Mouse (Mus musculus) heart, adult 11 months (tissue): ENCODE results near the gene Obscn.

Experiments
- DNase-seq: peaks from one replicate; pipeline ENCODE4 v3.0.0; 2022

The Obscn gene

DNA sequence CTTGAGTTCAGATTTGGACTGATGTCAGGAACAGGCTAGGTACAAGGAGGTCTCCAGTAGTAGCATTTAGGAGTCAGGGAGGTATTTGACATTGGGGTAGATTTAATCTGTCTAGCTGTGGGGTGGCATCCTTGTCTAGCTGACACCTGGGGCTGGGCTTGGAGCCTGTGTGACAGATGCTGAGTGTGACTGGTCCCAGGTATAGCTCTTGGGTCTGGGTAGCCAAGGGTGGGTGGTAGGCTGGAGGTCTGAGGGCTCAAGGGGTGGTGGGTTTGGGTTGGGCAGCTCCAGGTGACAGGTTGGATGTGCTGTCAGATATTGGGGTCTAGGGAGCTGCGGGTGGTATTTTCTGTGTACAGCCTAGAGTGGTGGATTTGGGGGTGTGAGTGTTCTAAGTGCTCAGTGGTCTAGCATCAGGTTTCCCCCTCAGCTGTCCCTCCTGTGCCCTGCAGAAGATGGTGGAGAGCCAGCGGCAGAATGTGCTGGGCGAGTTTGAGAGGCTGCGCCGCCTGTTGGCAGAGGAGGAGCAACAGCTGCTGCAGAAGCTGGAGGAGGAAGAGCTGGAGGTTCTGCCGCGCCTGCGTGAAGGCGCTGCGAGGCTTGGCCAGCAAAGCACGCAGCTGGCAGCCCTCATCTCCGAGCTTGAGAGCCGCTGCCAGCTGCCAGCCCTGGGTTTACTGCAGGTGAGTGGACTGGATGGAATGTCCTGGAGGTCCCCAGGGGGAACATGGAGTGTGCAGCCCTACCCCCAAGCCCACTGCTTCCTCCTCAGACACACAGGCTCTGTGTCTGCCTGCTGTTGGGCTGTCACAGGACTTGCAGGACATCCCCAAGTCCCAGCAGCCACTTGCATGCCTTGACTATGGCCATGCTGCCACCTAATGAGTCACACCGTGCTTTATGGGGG lies 154.4 kb downstream of the Obscn start:
- peak; percentile 97 for DNase-seq

DNA sequence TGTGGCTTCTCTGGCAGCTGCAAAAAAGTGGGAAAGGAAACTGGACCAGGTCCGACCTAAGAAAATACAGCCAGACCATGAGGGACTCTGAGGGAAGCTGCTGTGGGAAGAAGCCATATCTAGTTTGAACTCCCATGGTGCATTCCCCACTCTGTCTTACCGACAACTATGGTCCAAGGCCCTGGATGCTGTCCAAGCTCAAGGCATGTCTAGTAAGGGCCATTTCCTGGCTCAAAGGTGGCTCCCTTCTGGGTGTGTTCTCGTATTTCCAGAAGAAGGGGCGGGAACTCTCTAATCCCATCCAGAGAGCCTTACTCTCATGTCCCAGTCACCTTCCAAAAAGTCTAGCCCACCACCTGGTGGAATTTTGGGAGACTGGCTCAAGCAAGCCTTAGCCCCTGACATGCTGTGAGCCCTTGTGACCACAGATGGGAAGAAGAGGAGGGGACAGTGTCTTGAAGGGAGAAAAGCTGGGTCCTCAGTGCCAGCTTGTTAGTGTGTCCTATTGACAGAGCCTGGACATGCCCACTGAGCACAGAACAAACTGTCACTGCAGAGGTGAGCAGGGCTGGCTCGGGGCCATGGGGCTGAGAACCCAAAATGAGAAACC lies 155.7 kb downstream of the Obscn start:
- peak; percentile 92 for DNase-seq

- peak; percentile 97 for DNase-seq
Observed at GRCm38 (mm10) chr11:58979661-58980060, 156.5 kb downstream of the Obscn start.

DNA sequence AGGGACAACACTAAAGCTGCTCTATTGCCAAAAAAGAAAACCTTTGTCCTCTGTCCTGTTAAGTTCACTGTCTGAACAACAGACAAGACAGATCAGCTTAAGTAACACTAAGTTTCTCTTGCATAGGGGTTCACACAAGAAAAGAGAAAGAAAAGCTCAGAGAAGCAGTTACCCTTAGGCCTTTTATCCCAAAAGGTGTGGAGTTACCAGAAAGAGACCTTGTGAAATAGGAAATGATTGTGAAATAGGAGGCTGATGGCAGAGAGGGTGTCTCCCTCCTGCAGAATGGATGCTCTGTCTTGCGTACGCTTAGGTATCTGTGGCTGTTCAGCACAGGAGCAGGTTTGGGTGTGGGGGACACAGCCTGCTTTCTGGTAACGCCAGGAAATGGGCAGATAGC lies 157.0 kb downstream of the Obscn start:
- no peak for DNase-seq

DNA sequence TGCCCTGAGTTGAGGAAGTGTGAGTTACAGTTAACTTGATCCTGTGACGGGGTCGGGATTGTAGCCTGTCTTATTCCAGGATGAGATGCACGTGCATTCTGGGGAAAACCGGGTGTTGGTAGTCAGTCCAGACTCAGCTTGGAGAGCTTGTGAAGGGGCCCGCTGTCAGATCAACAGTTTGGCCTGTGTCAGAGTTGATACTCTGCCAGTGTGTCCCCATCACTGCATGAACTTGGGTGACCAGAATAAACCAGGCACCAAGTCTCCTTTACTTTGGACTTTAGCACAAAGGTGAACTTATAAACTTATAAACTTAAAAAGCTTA lies 157.5 kb downstream of the Obscn start:
- no peak for DNase-seq

GRCm38 (mm10) chr11:58978027-58978705 lies 158.0 kb downstream of the Obscn start, which contains the start of gene Trim11:
TSS of gene Trim11 (plus strand) at chr11:58978093.
- DNase-seq, result peak; percentile 97

- DNase-seq, result no peak
Observed at GRCm38 (mm10) chr11:58977607-58978026, 158.6 kb downstream of the Obscn start.

DNA sequence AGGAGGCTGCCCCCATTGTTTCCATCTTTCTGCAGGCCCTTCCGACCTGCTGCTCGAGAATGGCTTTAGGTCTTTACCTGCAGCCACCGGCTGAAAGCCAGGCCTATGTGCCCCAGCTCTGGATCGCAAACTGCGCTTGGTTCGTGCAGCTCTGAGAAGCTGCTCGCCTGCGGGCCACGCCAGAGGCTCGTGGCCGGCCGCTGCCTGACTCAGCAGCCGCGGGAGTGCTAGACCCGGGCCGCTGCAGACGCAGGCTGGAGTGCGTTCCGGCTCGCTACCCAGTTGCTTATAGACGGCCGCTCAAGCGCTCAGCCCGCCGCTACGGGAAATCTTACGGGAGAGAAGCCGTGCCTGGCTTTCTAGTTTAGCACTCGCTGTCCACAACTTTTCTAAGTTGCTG lies 159.1 kb downstream of the Obscn start:
- DNase-seq, result peak; percentile 88

GRCm38 (mm10) chr11:58974414-58974813 lies 161.8 kb downstream of the Obscn start:
- DNase-seq, result peak; percentile 72

DNA sequence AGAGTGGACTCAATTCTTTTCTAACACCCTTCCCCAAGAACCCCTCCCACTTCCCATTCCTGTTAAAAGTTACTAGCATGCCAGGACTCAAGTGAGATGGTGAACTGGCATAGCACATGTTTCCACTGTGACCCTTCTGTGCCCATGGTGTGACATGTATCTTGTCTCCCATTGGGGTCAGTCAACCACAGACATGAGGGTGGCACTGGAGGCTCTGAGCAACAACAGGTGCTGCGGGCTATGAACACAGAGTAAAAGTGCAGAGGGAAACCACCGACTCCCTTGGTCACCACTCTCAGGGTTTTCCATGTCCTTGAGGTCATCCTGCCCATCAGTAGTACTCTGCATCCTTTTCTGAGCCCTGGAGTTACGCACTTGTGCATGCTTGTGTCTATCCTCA lies 164.4 kb downstream of the Obscn start:
- DNase-seq, result peak; percentile 80

DNA sequence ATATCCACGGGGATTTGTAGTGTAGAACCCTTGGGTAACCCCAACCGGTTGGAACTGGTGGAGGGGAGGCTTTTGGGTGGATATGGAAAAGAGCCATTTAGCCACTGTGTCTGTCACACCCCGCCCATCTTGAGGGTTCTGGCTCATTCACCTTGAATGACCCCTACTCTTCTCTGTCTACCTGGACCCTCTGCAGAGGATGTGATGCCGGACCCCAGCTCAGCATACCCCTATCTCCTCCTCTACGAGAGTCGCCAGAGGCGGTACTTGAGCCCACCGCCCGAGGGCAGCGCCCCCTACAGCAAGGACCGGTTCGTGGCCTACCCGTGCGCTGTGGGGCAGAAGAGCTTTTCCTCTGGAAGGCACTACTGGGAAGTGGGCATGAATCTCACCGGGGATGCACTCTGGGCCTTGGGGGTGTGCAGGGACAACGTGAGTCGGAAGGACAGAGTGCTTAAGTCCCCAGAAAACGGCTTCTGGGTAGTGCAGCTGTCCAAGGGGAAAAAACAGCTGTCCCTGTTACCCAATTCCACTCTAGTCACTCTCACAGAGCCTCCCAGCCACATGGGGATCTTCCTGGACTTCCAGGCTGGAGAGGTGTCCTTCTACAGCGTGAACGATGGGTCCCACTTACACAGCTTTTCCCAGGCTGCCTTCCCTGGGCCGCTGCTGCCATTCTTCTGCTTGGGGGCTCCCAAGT lies 165.2 kb downstream of the Obscn start:
- peak; percentile 83 for DNase-seq

- no peak for DNase-seq
Observed at GRCm38 (mm10) chr11:58969659-58970058, 166.5 kb downstream of the Obscn start.

- DNase-seq, result peak; percentile 66
Observed at GRCm38 (mm10) chr11:58969027-58969426, 167.2 kb downstream of the Obscn start.

- peak; percentile 91 for DNase-seq
Observed at GRCm38 (mm10) chr11:58968551-58968950, 167.7 kb downstream of the Obscn start.

DNA sequence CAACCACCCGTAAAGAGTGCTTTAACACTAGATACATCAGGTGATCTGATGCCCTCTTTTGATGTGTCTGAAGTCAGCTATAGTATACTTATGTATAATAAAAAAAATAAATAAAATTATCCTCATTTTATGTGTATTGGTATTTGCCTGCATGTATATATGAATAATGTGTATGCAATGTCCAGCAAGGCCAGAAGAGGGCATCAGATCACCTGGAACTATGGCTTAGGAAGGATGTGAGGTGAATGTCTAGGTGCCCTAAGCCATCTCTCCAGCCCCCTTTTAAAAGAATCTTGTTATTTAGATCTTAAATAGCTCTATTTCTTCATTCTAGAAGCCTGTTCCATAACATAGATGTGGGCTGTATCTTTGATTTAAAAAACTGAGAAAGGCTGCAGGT lies 168.9 kb downstream of the Obscn start:
- peak; percentile 22 for DNase-seq

DNA sequence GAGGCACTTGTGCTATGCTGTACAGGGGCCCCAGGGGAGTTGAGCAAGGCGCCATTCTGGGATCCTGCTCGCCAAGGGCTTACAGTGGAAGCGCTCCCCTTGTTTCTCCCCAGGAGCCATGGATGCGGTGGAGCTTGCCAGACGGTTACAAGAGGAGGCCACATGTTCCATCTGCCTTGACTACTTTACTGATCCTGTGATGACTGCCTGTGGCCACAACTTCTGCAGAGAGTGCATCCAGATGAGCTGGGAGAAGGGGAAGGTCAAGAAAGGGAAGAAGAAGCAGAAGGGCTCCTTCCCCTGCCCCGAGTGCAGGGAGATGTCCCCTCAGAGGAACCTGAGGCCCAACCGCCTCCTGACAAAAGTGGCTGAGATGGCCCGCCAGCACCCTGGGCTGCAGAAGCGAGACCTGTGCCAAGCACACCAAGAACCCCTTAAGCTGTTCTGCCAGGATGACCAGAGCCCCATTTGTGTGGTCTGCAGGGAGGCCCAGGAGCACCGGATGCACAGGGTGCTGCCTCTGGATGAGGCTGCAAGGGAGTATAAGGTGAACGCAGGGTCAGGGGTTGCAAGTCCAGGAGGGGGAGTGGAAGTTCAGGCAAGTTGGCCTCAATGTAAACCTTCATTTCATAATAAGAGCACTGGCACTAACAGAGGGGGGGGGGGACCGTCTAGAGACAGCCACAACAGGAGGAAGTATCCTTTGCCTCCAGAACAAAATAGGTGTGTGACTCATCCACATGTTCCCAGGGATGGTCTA lies 171.0 kb downstream of the Obscn start:
- DNase-seq, result peak; percentile 91

DNA sequence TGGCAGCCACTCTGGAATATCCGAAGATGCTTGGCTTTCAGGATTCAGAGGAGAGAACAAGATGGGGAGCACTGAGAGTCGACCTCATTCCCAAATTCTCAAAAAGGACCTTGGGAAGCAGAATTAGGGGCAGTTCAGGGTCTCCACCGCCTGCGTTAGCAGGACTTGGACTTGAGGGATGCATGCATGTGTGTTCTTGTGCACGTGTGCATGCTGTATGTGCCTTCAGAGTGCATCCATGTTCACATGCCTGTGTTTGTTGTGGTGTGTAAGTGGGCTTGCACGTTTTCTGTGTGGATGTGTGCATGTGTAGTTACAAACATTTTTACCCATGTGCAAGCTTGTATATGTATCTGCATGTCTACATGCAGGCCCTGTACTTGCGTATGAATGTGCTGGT lies 172.0 kb downstream of the Obscn start:
- DNase-seq, result peak; percentile 64

GRCm38 (mm10) chr11:58963543-58963942 lies 172.7 kb downstream of the Obscn start:
- DNase-seq, result peak; percentile 94

DNA sequence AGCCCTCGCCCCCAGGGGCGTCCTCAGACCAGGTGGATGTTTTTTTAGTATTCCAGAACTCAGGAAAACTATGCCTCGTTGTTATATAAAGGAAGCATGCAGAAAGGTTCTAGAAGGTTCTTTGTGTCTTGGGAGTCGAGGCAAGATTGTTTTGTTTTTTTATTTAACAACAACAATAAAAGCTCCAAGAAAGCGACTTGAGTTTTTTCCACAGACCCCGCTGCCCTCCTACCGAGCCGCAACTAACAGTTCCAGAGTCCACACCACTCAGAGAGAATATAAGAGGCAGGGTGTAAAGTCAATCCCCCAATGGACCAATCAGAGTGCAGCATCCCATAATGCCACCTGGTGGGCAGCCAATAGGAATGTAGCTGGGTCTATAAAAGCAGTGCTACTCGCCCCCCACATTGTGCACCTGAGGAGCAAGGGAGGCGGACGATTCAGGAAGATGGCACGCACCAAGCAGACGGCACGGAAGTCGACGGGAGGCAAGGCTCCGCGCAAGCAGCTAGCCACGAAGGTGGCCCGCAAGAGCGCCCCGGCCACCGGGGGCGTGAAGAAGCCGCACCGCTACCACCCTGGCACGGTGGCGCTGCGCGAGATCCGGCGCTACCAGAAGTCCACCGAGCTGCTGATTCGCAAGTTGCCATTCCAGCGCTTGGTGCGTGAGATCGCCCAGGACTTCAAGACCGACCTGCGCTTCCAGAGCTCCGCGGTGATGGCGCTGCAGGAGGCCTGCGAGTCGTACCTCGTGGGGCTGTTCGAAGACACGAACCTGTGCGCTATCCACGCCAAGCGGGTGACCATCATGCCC lies 174.6 kb downstream of the Obscn start:
- DNase-seq, result peak; percentile 91

- DNase-seq, result peak; percentile 99
Observed at GRCm38 (mm10) chr11:58959921-58960465, 176.2 kb downstream of the Obscn start.

DNA sequence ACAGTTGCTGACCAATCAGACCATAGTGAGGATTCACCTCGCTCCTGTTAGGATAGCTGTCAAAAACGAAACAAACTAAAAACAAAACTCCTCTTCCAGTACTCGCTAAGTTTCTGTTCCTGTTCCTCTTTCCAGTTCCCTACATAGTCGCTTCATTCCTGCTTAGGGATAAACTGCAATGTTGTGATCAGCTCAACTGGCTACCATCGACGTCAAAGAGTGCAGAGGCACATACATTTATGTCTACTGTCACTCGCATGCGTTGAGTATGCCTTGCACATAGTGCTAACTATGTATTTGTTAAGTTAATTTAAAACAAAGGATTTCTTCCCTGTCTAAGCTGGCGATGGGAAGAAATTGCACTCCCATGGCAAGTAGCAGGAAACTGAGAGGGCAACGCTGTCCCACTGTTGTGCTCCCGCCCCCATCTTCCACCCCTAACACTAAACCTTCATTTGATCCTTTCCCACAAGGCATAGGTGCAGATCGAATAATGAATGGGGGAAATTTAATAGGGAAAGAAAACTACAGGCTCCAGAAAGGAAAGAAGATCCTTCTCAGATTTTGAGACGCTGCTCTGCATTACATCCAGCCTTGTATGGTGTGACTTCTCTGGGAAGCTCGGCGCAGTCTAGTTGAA lies 176.9 kb downstream of the Obscn start:
- peak; percentile 88 for DNase-seq
